Mouse (Mus musculus) mature B cell (primary cell): ENCODE data around the gene Dmbt1.
"Not testable (repeated sequence)": the region's sequence is repeated elsewhere in the genome, so short reads cannot be mapped to it uniquely, and the experiment has no call there.

ENCODE experiments used
- in situ Hi-C: fragments of 300-500 bp; cut with MboI; formaldehyde crosslinking; loops from 2 replicates; pipeline ENCODE4 v1.14.3; 2019

The Dmbt1 gene

GRCm38 (mm10) chr7:131031755-131032154 is at the start of gene Dmbt1:
Gene Dmbt1, plus strand, starts transcription at chr7:131032053.
- in situ Hi-C loops = no loop called here

GRCm38 (mm10) chr7:130982371-130982770 is 49.5 kb upstream of the Dmbt1 start:
- in situ Hi-C loops = no loop called here

- in situ Hi-C loops = no loop called here
Measured at GRCm38 (mm10) chr7:130982881-130983280, 49.0 kb upstream of the Dmbt1 start.

GRCm38 (mm10) chr7:130984294-130984693 is 47.6 kb upstream of the Dmbt1 start:
- in situ Hi-C loops = no loop called here

- in situ Hi-C loops = no loop called here
Measured at GRCm38 (mm10) chr7:130985193-130985592, 46.7 kb upstream of the Dmbt1 start.

GRCm38 (mm10) chr7:130985716-130986115 is 46.1 kb upstream of the Dmbt1 start:
- in situ Hi-C loops = no loop called here

- in situ Hi-C loops = no loop called here
Measured at GRCm38 (mm10) chr7:130988146-130988545, 43.7 kb upstream of the Dmbt1 start.

GRCm38 (mm10) chr7:130989371-130989770 is 42.5 kb upstream of the Dmbt1 start:
- in situ Hi-C loops = no loop called here

- in situ Hi-C loops = no loop called here
Measured at GRCm38 (mm10) chr7:130991174-130991789, 40.6 kb upstream of the Dmbt1 start.

GRCm38 (mm10) chr7:130993907-130994306 is 37.9 kb upstream of the Dmbt1 start:
- in situ Hi-C loops = no loop called here

- in situ Hi-C loops = no loop called here
Measured at GRCm38 (mm10) chr7:131001976-131002726, 29.7 kb upstream of the Dmbt1 start.

- in situ Hi-C loops = no loop called here
Measured at GRCm38 (mm10) chr7:131004071-131004470, 27.8 kb upstream of the Dmbt1 start.

- in situ Hi-C loops = no loop called here
Measured at GRCm38 (mm10) chr7:131007221-131007620, 24.6 kb upstream of the Dmbt1 start.

GRCm38 (mm10) chr7:131009178-131009577 is 22.7 kb upstream of the Dmbt1 start:
- in situ Hi-C loops = no loop called here

- in situ Hi-C loops = no loop called here
Measured at GRCm38 (mm10) chr7:131011901-131012300, 20.0 kb upstream of the Dmbt1 start.

GRCm38 (mm10) chr7:131019181-131019580 is 12.7 kb upstream of the Dmbt1 start:
- in situ Hi-C loops = no loop called here

- in situ Hi-C loops = no loop called here
Measured at GRCm38 (mm10) chr7:131024807-131025206, 7.0 kb upstream of the Dmbt1 start.

- in situ Hi-C loops = no loop called here
Measured at GRCm38 (mm10) chr7:131027557-131027956, 4.3 kb upstream of the Dmbt1 start.

- in situ Hi-C loops = no loop called here
Measured at GRCm38 (mm10) chr7:131036396-131036795, 4.5 kb downstream of the Dmbt1 start.

- in situ Hi-C loops = no loop called here
Measured at GRCm38 (mm10) chr7:131037083-131037482, 5.2 kb downstream of the Dmbt1 start.

- in situ Hi-C loops = not testable (repeated sequence)
Measured at GRCm38 (mm10) chr7:131040760-131041159, 8.9 kb downstream of the Dmbt1 start.

GRCm38 (mm10) chr7:131042657-131043056 is 10.8 kb downstream of the Dmbt1 start:
- in situ Hi-C loops = no loop called here

- in situ Hi-C loops = not testable (repeated sequence)
Measured at GRCm38 (mm10) chr7:131045258-131045835, 13.5 kb downstream of the Dmbt1 start.
